Mouse (Mus musculus) ovary, postnatal 14 days (tissue): ENCODE results near the gene Arhgef16.
A peak's percentile ranks its signal among the peaks of the same experiment; 100 is the strongest.

Experiments
- DNase-seq: peaks from one replicate; pipeline ENCODE4 v3.0.0; 2022; ENCODE audit warnings: low spot score

Arhgef16 gene

GRCm38 (mm10) chr4:154293735-154294201 lies 7.7 kb downstream of the Arhgef16 start:
- no peak for DNase-seq

GRCm38 (mm10) chr4:154283671-154284070 lies 17.8 kb downstream of the Arhgef16 start:
- DNase-seq = no peak

- DNase-seq = no peak
Observed at GRCm38 (mm10) chr4:154279481-154279880, 22.0 kb downstream of the Arhgef16 start.

GRCm38 (mm10) chr4:154273000-154273399 lies 28.5 kb downstream of the Arhgef16 start:
- peak; percentile 59 for DNase-seq

- no peak for DNase-seq
Observed at GRCm38 (mm10) chr4:154269520-154269919, 32.0 kb downstream of the Arhgef16 start.

- DNase-seq = no peak
Observed at GRCm38 (mm10) chr4:154267511-154267910, 34.0 kb downstream of the Arhgef16 start.

- DNase-seq = no peak
Observed at GRCm38 (mm10) chr4:154262071-154262470, 39.4 kb downstream of the Arhgef16 start.

- DNase-seq = no peak
Observed at GRCm38 (mm10) chr4:154260755-154261154, 40.7 kb downstream of the Arhgef16 start.

GRCm38 (mm10) chr4:154252537-154253255 lies 48.8 kb downstream of the Arhgef16 start:
- DNase-seq = no peak

GRCm38 (mm10) chr4:154249316-154249715 lies 52.2 kb downstream of the Arhgef16 start:
- no peak for DNase-seq

- DNase-seq = no peak
Observed at GRCm38 (mm10) chr4:154248092-154248805, 53.2 kb downstream of the Arhgef16 start.

- DNase-seq = no peak
Observed at GRCm38 (mm10) chr4:154247207-154248091, 54.0 kb downstream of the Arhgef16 start.

- peak; percentile 86 for DNase-seq
Observed at GRCm38 (mm10) chr4:154246115-154247040, 55.1 kb downstream of the Arhgef16 start.

- DNase-seq = no peak
Observed at GRCm38 (mm10) chr4:154245342-154245741, 56.1 kb downstream of the Arhgef16 start.

GRCm38 (mm10) chr4:154240608-154241007 lies 60.9 kb downstream of the Arhgef16 start:
- no peak for DNase-seq

GRCm38 (mm10) chr4:154239199-154239598 lies 62.3 kb downstream of the Arhgef16 start:
- DNase-seq = no peak

- no peak for DNase-seq
Observed at GRCm38 (mm10) chr4:154237306-154237705, 64.2 kb downstream of the Arhgef16 start.

GRCm38 (mm10) chr4:154236893-154237292 lies 64.6 kb downstream of the Arhgef16 start:
- DNase-seq = no peak

- no peak for DNase-seq
Observed at GRCm38 (mm10) chr4:154236001-154236400, 65.5 kb downstream of the Arhgef16 start.

GRCm38 (mm10) chr4:154232295-154232694 lies 69.2 kb downstream of the Arhgef16 start:
- no peak for DNase-seq

GRCm38 (mm10) chr4:154231380-154231779 lies 70.1 kb downstream of the Arhgef16 start:
- no peak for DNase-seq
